Mouse (Mus musculus): ENCODE measurements around the gene Agpat3.

- TF ChIP-seq CTCF (IDR thresholded peaks at IDR 0.05; ENCODE audit: low read depth) (no peak), EP300 (IDR thresholded peaks at IDR 0.05; ENCODE audit: low read depth) (no peak)
Measured at GRCm38 (mm10) chr10:78331577-78331976, 20.7 kb downstream of the Agpat3 start.
